Mouse (Mus musculus): ENCODE measurements around the gene Hrh1. TPM values are rescaled to one million over a fixed set of nuclear protein-coding genes. Genes with fewer than 3 reads are reported as not detected.
"Not testable (repeated sequence)": the region's sequence is repeated elsewhere in the genome, so short reads cannot be mapped to it uniquely, and the experiment has no call there.

Hrh1 gene
- polyA plus RNA-seq, 1 experiment from 2014 or later, result 0.05 TPM

- Histone ChIP-seq H3K9me3 (no peaks in the 10 kb centered on the region), H3K4me2 (no peak overlapping the region), H3K27ac (no peak overlapping the region), H3K4me1 (no peaks in the 10 kb centered on the region), H3K36me3 (no peaks in the 10 kb centered on the region), H3K9ac (no peak overlapping the region), H3K27me3 (no peaks in the 10 kb centered on the region), H3K4me3 (no peak overlapping the region)
- ATAC-seq (ENCODE audit: borderline replicate concordance, extremely low read depth, low FRiP score, low TSS enrichment), result no peak
- WGBS, result 51% methylated on average over 5 of the region's 5 CpGs
Observed at GRCm38 (mm10) chr6:114473541-114473940, 75.8 kb downstream of the Hrh1 start.

GRCm38 (mm10) chr6:114474059-114474458 is 76.3 kb downstream of the Hrh1 start:
- 76% methylated on average over 3 of the region's 3 CpGs for WGBS
- no peak overlapping the region for H3K4me2 ChIP-seq
- no peaks in the 10 kb centered on the region for H3K9me3 ChIP-seq
- no peak overlapping the region for H3K9ac ChIP-seq
- H3K36me3 ChIP-seq, result no peaks in the 10 kb centered on the region
- H3K4me3 ChIP-seq, result no peak overlapping the region
- no peak for ATAC-seq (ENCODE audit: borderline replicate concordance, extremely low read depth, low FRiP score, low TSS enrichment)
- H3K27me3 ChIP-seq, result no peaks in the 10 kb centered on the region
- H3K27ac ChIP-seq, result no peak overlapping the region
- no peaks in the 10 kb centered on the region for H3K4me1 ChIP-seq

GRCm38 (mm10) chr6:114474911-114475310 is 77.2 kb downstream of the Hrh1 start:
- Histone ChIP-seq H3K4me3 (no peak overlapping the region), H3K9ac (no peak overlapping the region), H3K4me2 (no peak overlapping the region), H3K9me3 (no peaks in the 10 kb centered on the region), H3K36me3 (no peaks in the 10 kb centered on the region), H3K4me1 (no peaks in the 10 kb centered on the region), H3K27me3 (no peaks in the 10 kb centered on the region), H3K27ac (no peak overlapping the region)
- WGBS, result 72% methylated on average over 4 of the region's 4 CpGs
- no peak for ATAC-seq (ENCODE audit: borderline replicate concordance, extremely low read depth, low FRiP score, low TSS enrichment)

GRCm38 (mm10) chr6:114478771-114479170 is 81.0 kb downstream of the Hrh1 start:
- Histone ChIP-seq H3K36me3 (no peaks in the 10 kb centered on the region), H3K9ac (no peak overlapping the region), H3K4me1 (no peaks in the 10 kb centered on the region), H3K27ac (peak overlapping the region; percentile 56), H3K4me2 (no peak overlapping the region), H3K27me3 (no peaks in the 10 kb centered on the region; the same call in 1 of the 2 replicates), H3K4me3 (no peak overlapping the region), H3K9me3 (no peaks in the 10 kb centered on the region)
- peak; percentile 75 for ATAC-seq (ENCODE audit: borderline replicate concordance, extremely low read depth, low FRiP score, low TSS enrichment)
- 21% methylated on average over 4 of the region's 4 CpGs for WGBS

- Histone ChIP-seq H3K27ac (no peak overlapping the region), H3K27me3 (no peaks in the 10 kb centered on the region; the same call in 1 of the 2 replicates), H3K4me1 (no peaks in the 10 kb centered on the region), H3K4me3 (no peak overlapping the region), H3K36me3 (no peaks in the 10 kb centered on the region), H3K9ac (no peak overlapping the region), H3K4me2 (no peak overlapping the region), H3K9me3 (no peaks in the 10 kb centered on the region)
- ATAC-seq (ENCODE audit: borderline replicate concordance, extremely low read depth, low FRiP score, low TSS enrichment), result peak; percentile 20; the same call in 1 of the 2 replicates
- 89% methylated on average over 16 of the region's 16 CpGs for WGBS
Observed at GRCm38 (mm10) chr6:114479644-114480410, 82.1 kb downstream of the Hrh1 start.

- Histone ChIP-seq H3K9me3 (no peaks in the 10 kb centered on the region), H3K4me2 (no peak overlapping the region), H3K4me3 (no peak overlapping the region), H3K27me3 (no peaks in the 10 kb centered on the region), H3K27ac (no peak overlapping the region), H3K36me3 (no peaks in the 10 kb centered on the region), H3K9ac (no peak overlapping the region), H3K4me1 (no peaks in the 10 kb centered on the region)
- 73% methylated on average over 3 of the region's 3 CpGs for WGBS
- ATAC-seq (ENCODE audit: borderline replicate concordance, extremely low read depth, low FRiP score, low TSS enrichment), result no peak
Observed at GRCm38 (mm10) chr6:114489371-114489770, 91.6 kb downstream of the Hrh1 start.

- ATAC-seq (ENCODE audit: borderline replicate concordance, extremely low read depth, low FRiP score, low TSS enrichment); H3K4me1 ChIP-seq; H3K9me3 ChIP-seq; H3K4me2 ChIP-seq; H3K36me3 ChIP-seq; H3K9ac ChIP-seq; H3K27ac ChIP-seq; H3K4me3 ChIP-seq; H3K27me3 ChIP-seq: not testable (repeated sequence)
- 58% methylated on average over 10 of the region's 10 CpGs for WGBS
Observed at GRCm38 (mm10) chr6:114492588-114492987, 94.9 kb downstream of the Hrh1 start.

- not testable (repeated sequence) for H3K4me1 ChIP-seq; H3K9ac ChIP-seq; H3K27me3 ChIP-seq; H3K36me3 ChIP-seq; H3K4me3 ChIP-seq; H3K9me3 ChIP-seq; H3K27ac ChIP-seq; H3K4me2 ChIP-seq; ATAC-seq (ENCODE audit: borderline replicate concordance, extremely low read depth, low FRiP score, low TSS enrichment)
- 20% methylated on average over 10 of the region's 12 CpGs for WGBS
Observed at GRCm38 (mm10) chr6:114494987-114495386, 97.3 kb downstream of the Hrh1 start.

GRCm38 (mm10) chr6:114514038-114514437 is 116.3 kb downstream of the Hrh1 start:
- not testable (repeated sequence) for H3K9ac ChIP-seq; H3K4me3 ChIP-seq; H3K27ac ChIP-seq; H3K4me1 ChIP-seq; ATAC-seq (ENCODE audit: borderline replicate concordance, extremely low read depth, low FRiP score, low TSS enrichment); H3K27me3 ChIP-seq; H3K9me3 ChIP-seq; H3K4me2 ChIP-seq; H3K36me3 ChIP-seq
- WGBS, result 20% methylated on average over 17 of the region's 17 CpGs

GRCm38 (mm10) chr6:114528709-114529108 is 131.0 kb downstream of the Hrh1 start:
- ATAC-seq (ENCODE audit: borderline replicate concordance, extremely low read depth, low FRiP score, low TSS enrichment); H3K27me3 ChIP-seq; H3K4me3 ChIP-seq; H3K9me3 ChIP-seq; H3K27ac ChIP-seq; H3K9ac ChIP-seq; H3K36me3 ChIP-seq; H3K4me2 ChIP-seq; H3K4me1 ChIP-seq: not testable (repeated sequence)
- 33% methylated on average over 3 of the region's 12 CpGs for WGBS

All from lung, embryonic 15.5 days (tissue).